Mouse (Mus musculus): ENCODE results near the gene Mrps21.

Mrps21 gene

DNA sequence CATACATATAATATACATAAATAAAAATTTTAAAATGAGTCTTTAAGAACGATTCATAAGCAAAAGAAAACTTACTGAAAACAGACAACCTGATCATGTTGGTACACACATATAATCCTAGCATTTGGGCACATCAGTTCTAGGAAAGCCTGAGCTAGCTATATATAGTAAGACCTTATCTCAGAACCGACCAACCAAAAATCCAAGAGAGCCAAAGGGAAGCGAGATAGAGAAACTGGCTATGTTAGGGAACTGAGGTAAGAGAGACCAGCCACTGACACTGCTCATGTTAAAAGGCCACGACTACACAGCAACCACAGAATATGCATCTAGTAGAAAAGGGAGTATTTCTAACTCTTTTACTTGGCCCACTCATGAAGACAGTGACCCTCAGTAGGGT is 20.7 kb downstream of the Mrps21 start:
- no peak for DNase-seq (ENCODE audit: low spot score in 2 of 2)

DNA sequence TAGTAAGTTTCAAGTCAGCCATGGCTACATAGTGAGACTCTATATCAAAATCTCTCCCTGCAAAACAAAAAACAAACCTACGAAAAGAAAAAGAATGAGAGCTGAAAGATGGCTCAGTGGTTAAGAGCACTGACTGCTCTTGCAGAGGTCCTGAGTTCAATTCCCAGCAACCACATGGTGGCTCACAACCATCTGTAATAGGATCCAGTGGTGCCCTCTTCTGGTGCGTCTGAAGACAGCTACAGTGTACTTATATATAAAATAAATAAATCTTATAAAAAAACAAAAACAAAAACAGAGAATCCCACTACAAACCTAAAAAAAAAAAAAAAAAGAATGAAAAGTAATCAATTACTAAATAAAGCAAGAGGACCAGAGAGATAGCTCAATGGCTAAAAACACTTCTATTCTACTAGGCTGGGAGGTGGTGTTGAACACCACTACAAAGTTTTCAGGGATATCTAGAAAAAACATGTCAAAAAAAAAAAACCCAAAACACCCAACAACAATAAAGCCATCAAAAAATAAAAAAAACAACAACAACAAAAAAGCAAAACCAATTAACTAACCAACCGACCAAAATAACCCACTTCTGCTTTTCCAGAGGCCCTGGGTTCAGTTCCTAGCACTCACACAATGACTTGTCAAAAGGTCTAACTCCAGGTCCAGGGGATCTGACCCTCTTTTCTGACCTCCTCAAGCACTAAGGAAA is 28.7 kb downstream of the Mrps21 start:
- DNase-seq (ENCODE audit: low spot score in 2 of 2) = no peak

- DNase-seq (ENCODE audit: low spot score in 2 of 2) = no peak
Observed at GRCm38 (mm10) chr3:95839250-95839649, 32.1 kb downstream of the Mrps21 start.

DNA sequence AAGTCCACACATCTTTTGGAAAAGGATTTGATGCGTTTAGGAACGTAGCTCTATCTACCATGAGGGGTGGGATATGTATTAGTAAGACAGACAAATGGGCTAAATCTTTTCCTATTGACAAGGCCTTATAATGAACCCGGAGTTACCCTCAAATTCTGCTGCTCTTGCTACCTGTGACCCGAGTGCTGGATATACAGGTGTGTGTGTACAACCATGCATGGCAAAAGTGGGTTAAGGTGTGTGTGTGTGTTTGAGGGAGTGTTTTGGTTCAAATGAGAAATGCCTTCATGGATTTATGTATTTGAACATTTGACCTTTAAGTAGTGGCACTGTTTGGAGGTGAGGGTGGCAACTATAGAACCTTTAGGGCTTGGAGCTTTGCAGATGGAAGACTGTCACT is 42.3 kb downstream of the Mrps21 start:
- DNase-seq (ENCODE audit: low spot score in 2 of 2) = no peak

DNA sequence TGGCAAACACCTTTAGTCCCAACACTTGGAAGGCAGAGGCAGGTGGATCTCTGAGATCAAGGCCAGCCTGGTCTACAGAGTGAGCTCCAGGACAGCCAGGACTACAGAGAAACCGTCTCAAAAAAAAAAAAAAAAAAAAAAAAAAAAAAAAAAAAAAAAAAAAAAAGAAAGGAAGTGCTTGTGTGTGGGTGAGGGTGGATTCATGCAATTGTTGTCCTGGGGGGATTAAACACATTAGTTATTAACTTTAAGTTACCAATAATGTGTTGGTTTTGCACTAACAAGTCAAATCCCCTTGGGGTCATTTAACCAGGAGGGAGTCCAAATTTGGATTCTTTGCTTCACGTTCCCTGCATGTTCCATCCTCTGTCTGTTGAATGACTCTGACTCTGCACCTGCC is 45.0 kb downstream of the Mrps21 start:
- no peak for DNase-seq (ENCODE audit: low spot score in 2 of 2)

GRCm38 (mm10) chr3:95820046-95821010 is 51.0 kb downstream of the Mrps21 start:
- no peak for DNase-seq (ENCODE audit: low spot score in 2 of 2)

- peak; percentile 99 for DNase-seq (ENCODE audit: low spot score in 2 of 2)
Observed at GRCm38 (mm10) chr3:95819351-95819985, 51.9 kb downstream of the Mrps21 start.

DNA sequence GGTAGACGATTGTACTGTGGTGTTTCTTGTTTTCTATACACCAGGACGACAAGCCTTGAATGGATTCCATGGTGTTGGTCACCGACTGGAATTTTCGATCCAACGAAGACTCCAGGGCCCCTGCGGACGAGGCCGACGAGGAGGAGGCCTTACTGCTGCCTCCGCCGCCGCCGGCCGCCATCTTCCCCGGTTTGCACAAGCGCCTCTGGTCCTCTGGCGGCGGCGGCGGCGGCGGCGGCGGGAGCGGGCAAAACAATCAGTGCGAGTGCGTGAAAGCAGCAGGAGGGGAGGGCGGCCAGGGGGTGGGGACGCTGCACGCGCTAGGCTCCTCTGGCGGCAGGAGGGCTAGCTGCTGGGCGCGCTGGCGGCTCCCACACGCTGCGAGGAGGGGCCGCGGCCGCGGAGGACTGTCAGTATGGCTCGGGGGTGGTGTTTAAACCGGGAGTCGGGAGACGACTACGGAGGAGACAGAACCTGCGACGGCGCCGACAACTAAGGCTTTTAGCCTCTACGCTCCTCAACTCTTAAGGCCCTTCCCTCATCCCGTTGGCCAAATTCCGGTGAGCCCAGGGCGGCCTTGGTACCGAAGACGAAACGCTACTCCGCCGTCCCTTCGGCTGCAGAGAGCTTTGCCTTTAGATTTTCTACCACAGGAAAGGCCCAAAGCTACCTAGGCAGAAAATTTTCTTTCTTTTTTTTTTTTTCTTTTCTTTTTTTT is 52.6 kb downstream of the Mrps21 start, which contains the start of gene Rprd2:
Rprd2 (minus strand) TSS at position 293 of the 718 bp plus-strand sequence.
- peak; percentile 77 to 83 for DNase-seq (ENCODE audit: low spot score in 2 of 2)

DNA sequence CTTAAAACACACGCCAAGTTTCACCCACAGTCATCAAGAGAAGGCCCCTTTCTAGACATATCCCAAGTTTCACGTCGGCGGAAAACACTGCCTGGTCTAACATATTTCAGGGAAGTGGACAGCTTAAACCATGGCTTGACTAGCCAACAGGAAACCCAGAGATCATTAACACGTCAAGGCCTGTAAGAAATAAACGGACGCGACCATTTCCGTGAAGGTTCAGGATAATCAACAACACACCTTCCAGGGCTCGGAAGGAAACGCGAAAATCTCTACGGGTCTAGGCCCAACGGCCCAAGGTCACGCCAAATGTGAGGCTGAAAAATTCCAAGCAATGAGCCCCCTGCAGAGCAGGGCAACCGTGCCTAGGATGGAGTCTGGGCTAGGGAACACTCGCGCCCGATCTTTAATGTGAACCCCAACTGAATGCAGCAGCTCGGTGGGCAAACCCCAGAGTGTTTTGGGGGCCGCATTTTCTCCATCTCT is 53.2 kb downstream of the Mrps21 start:
- DNase-seq (ENCODE audit: low spot score in 2 of 2) = no peak

DNA sequence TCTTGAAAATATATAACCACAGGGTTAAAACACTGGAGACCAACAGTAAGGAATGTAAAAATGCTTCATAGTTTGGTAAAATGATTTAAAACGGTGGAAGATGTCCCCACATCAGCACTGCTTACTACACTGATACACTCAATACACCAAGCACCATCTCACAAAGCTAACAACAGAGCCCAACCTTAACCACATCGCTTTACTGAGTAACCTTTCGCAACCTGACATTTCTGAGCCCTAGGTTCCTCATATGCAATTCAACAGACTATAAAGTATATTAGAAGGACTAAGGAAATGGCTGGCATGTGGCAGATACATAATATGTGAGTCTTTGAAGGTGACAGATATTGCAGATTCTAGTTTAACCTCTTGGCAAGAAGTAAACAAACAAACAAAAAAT is 54.6 kb downstream of the Mrps21 start:
- DNase-seq (ENCODE audit: low spot score in 2 of 2) = no peak
